Mouse (Mus musculus): ENCODE measurements around the gene Gm20532. TPM values are rescaled to one million over a fixed set of nuclear protein-coding genes. Genes with fewer than 3 reads are reported as not detected.

Gene Gm20532
- total and polyA plus RNA-seq, 3 experiments = 0.15 TPM; not detected in 2

GRCm38 (mm10) chr2:26639838-26640830 lies 53.7 kb downstream of the Gm20532 start:
- peak overlapping the region; percentile 82 to 98 for H3K4me3 ChIP-seq (ENCODE audit: control insufficient read depth in 1 of 2, insufficient read depth in 1 of 2, low read depth in 2 of 2, low read length in 2 of 2)
- H3K79me2 ChIP-seq (ENCODE audit: control insufficient read depth, insufficient read depth, low read length, poor library complexity) = peaks cover 25% of the 10 kb centered on the region
- no peaks in the 10 kb centered on the region for H3K27me3 ChIP-seq (ENCODE audit: control insufficient read depth in 1 of 2, insufficient read depth in 2 of 2, low read length in 2 of 2)
- no peaks in the 10 kb centered on the region for H3K9me3 ChIP-seq (replicated peaks; ENCODE audit: insufficient read depth, low read length)
- H3K4me1 ChIP-seq (ENCODE audit: control insufficient read depth in 1 of 2, insufficient read depth in 2 of 2, low read length in 2 of 2) = peaks cover 0 to 27% of the 10 kb centered on the region in 2 experiments; a peak in 2 of 4 replicates
- peak overlapping the region; percentile 90 for H3K27ac ChIP-seq (ENCODE audit: control insufficient read depth, low read depth, low read length)
- DNase-seq (ENCODE audit: low read depth, low spot score) = peak; percentile 96
- H3K9ac ChIP-seq (ENCODE audit: control insufficient read depth, low read depth, low read length, poor library complexity, severe bottlenecking) = peak overlapping the region; percentile 98
- H3K36me3 ChIP-seq (ENCODE audit: control insufficient read depth in 1 of 2, insufficient read depth in 2 of 2, low read length in 2 of 2) = peaks cover 14 to 17% of the 10 kb centered on the region in 2 experiments
- no peak for TF ChIP-seq E2F4 (IDR thresholded peaks at IDR 0.05; ENCODE audit: borderline replicate concordance, low read depth, low read length)
- TF ChIP-seq ZNF384 (IDR thresholded peaks at IDR 0.05; ENCODE audit: low read depth, low read length) = no peak
- TF ChIP-seq BHLHE40 (IDR thresholded peaks at IDR 0.05; ENCODE audit: borderline replicate concordance, low read depth, low read length) = no peak
- TF ChIP-seq TAL1 (IDR thresholded peaks at IDR 0.05; ENCODE audit: low read length) = no peak
- peak; percentile 98 for TF ChIP-seq TBP (IDR thresholded peaks at IDR 0.05; ENCODE audit: low read depth, low read length)
- TF ChIP-seq KAT2A (conservative IDR thresholded peaks at IDR 0.05; ENCODE audit: low read depth, low read length) = peak; percentile 74
- peak; percentile 55; the same call in 1 of the 2 replicates for TF ChIP-seq ETS1 (IDR thresholded peaks at IDR 0.05; ENCODE audit: low read depth, low read length)
- TF ChIP-seq RCOR1 (IDR thresholded peaks at IDR 0.05; ENCODE audit: low read depth, low read length) = peak; percentile 5; the same call in 1 of the 2 replicates
- no peak for TF ChIP-seq ZC3H11A (IDR thresholded peaks at IDR 0.05; ENCODE audit: low read depth, low read length)
- peak; percentile 67 for TF ChIP-seq MAX (IDR thresholded peaks at IDR 0.05; ENCODE audit: low read length)
- TF ChIP-seq ZKSCAN1 (IDR thresholded peaks at IDR 0.05; ENCODE audit: low read depth, low read length) = no peak
- no peak for TF ChIP-seq USF1 (IDR thresholded peaks at IDR 0.05; ENCODE audit: low read depth, low read length)
- no peak for TF ChIP-seq MYB (IDR thresholded peaks at IDR 0.05; ENCODE audit: low read depth, low read length)
- TF ChIP-seq MXI1 (IDR thresholded peaks at IDR 0.05; ENCODE audit: low read depth, low read length) = peak; percentile 84
- peak; percentile 93 for TF ChIP-seq POLR2AphosphoS2 (IDR thresholded peaks at IDR 0.05; ENCODE audit: low read length)
- no peak for TF ChIP-seq GATA1 (IDR thresholded peaks at IDR 0.05; ENCODE audit: low read depth, low read length)
- no peak; the same call in 1 of the 2 replicates for TF ChIP-seq MAZ (IDR thresholded peaks at IDR 0.05; ENCODE audit: low read depth, low read length)
- TF ChIP-seq POLR2AphosphoS5 (IDR thresholded peaks at IDR 0.05; ENCODE audit: borderline replicate concordance, low read depth, low read length) = peak; percentile 91; the same call in 1 of the 2 replicates
- TF ChIP-seq ELF1 (IDR thresholded peaks at IDR 0.05; ENCODE audit: low read depth, low read length) = peak; percentile 61
- TF ChIP-seq POLR2A (IDR thresholded peaks at IDR 0.05; ENCODE audit: control insufficient read depth in 1 of 2, insufficient read depth in 1 of 2, low read depth in 1 of 2, low read length in 2 of 2, poor library complexity in 1 of 2) = peak; percentile 92 to 97
- TF ChIP-seq NRF1 (IDR thresholded peaks at IDR 0.05; ENCODE audit: insufficient read depth, low read depth, low read length, poor library complexity, severe bottlenecking) = no peak
- TF ChIP-seq ZMIZ1 (IDR thresholded peaks at IDR 0.05; ENCODE audit: low read depth, low read length) = peak; percentile 95
- TF ChIP-seq RAD21 (IDR thresholded peaks at IDR 0.05; ENCODE audit: low read depth, low read length) = no peak
- TF ChIP-seq JUND (IDR thresholded peaks at IDR 0.05; ENCODE audit: low read depth, low read length) = no peak
- TF ChIP-seq MAFK (IDR thresholded peaks at IDR 0.05; ENCODE audit: borderline replicate concordance, low read depth, low read length) = no peak
- 0 out of 4 replicates have a peak, but pooled peaks of 1 of the 2 experiments have one; percentile 9 for TF ChIP-seq EP300 (IDR thresholded peaks at IDR 0.05; ENCODE audit: low read depth in 1 of 2, low read length in 2 of 2)
- no peak for TF ChIP-seq SMC3 (IDR thresholded peaks at IDR 0.05; ENCODE audit: low read depth, low read length)
- peak; percentile 91 for TF ChIP-seq SIN3A (IDR thresholded peaks at IDR 0.05; ENCODE audit: low read length)
- TF ChIP-seq NELFE (IDR thresholded peaks at IDR 0.05; ENCODE audit: low read depth, low read length) = peak; percentile 98
- TF ChIP-seq MEF2A (IDR thresholded peaks at IDR 0.05; ENCODE audit: extremely low read depth, insufficient replicate concordance, low read depth, low read length, poor library complexity, severe bottlenecking) = no peak
- TF ChIP-seq UBTF (IDR thresholded peaks at IDR 0.05; ENCODE audit: borderline replicate concordance, insufficient read depth, low read depth, low read length) = no peak
- peak; percentile 93 for TF ChIP-seq MYC (IDR thresholded peaks at IDR 0.05; ENCODE audit: low read depth, low read length)
- TF ChIP-seq TCF12 (IDR thresholded peaks at IDR 0.05; ENCODE audit: low read depth, low read length) = peak; percentile 78
- peak; percentile 92 for TF ChIP-seq HCFC1 (IDR thresholded peaks at IDR 0.05; ENCODE audit: low read depth, low read length)
- TF ChIP-seq CHD1 (IDR thresholded peaks at IDR 0.05; ENCODE audit: low read depth, low read length) = no peak; the same call in 1 of the 2 replicates
